Mouse (Mus musculus) natural killer cell, adult 2 months (primary cell): ENCODE measurements around the gene 1810013L24Rik.

Source experiments
- DNase-seq, 2 experiments: peaks; one replicate each; pipeline ENCODE4 v3.0.0; 2022; ENCODE audit warnings: low spot score in 2 of 2

Gene 1810013L24Rik

GRCm38 (mm10) chr16:8829564-8830359 lies at the start of gene 1810013L24Rik:
Gene 1810013L24Rik, plus strand, starts transcription at chr16:8830100.
- DNase-seq: peak; percentile 99

GRCm38 (mm10) chr16:8780187-8780586 lies 49.7 kb upstream of the 1810013L24Rik start:
- no peak for DNase-seq

GRCm38 (mm10) chr16:8781191-8781590 lies 48.7 kb upstream of the 1810013L24Rik start:
- no peak for DNase-seq

GRCm38 (mm10) chr16:8781660-8782059 lies 48.2 kb upstream of the 1810013L24Rik start:
- DNase-seq: no peak

- DNase-seq: no peak
Measured at GRCm38 (mm10) chr16:8783198-8783913, 46.5 kb upstream of the 1810013L24Rik start.

- no peak for DNase-seq
Measured at GRCm38 (mm10) chr16:8784753-8785152, 45.1 kb upstream of the 1810013L24Rik start.

GRCm38 (mm10) chr16:8790886-8791285 lies 39.0 kb upstream of the 1810013L24Rik start:
- no peak for DNase-seq

- no peak for DNase-seq
Measured at GRCm38 (mm10) chr16:8791949-8792557, 37.8 kb upstream of the 1810013L24Rik start, which contains the start of gene Usp7. Gene Usp7, minus strand, starts transcription at chr16:8792308.

- DNase-seq: no peak
Measured at GRCm38 (mm10) chr16:8794952-8795351, 34.9 kb upstream of the 1810013L24Rik start.

GRCm38 (mm10) chr16:8795906-8796305 lies 34.0 kb upstream of the 1810013L24Rik start:
- no peak for DNase-seq

- peak; percentile 21 to 51 for DNase-seq
Measured at GRCm38 (mm10) chr16:8806703-8807102, 23.2 kb upstream of the 1810013L24Rik start.

- peak in 1 of 2 experiments; percentile 1 for DNase-seq
Measured at GRCm38 (mm10) chr16:8810399-8811127, 19.3 kb upstream of the 1810013L24Rik start.

- DNase-seq: no peak
Measured at GRCm38 (mm10) chr16:8817872-8818271, 12.0 kb upstream of the 1810013L24Rik start.

- DNase-seq: no peak
Measured at GRCm38 (mm10) chr16:8821429-8821828, 8.5 kb upstream of the 1810013L24Rik start.

- DNase-seq: no peak
Measured at GRCm38 (mm10) chr16:8822586-8822985, 7.3 kb upstream of the 1810013L24Rik start.

GRCm38 (mm10) chr16:8823661-8824060 lies 6.2 kb upstream of the 1810013L24Rik start:
- no peak for DNase-seq

GRCm38 (mm10) chr16:8827366-8827765 lies 2.5 kb upstream of the 1810013L24Rik start:
- DNase-seq: no peak

- DNase-seq: peak in 1 of 2 experiments; percentile 6
Measured at GRCm38 (mm10) chr16:8828636-8829563, 1.0 kb upstream of the 1810013L24Rik start.

GRCm38 (mm10) chr16:8830431-8831211 lies 721 bp downstream of the 1810013L24Rik start:
- peak; percentile 60 to 74 for DNase-seq

GRCm38 (mm10) chr16:8831241-8831640 lies 1.3 kb downstream of the 1810013L24Rik start:
- DNase-seq: peak in 1 of 2 experiments; percentile 26
